Mouse (Mus musculus) cerebellum, adult 11-12 months (tissue): Measurements from ENCODE around the gene Dcdc2a.

Experiments
- DNase-seq: peaks from one replicate; pipeline ENCODE4 v3.0.0; 2022

Dcdc2a gene

DNA sequence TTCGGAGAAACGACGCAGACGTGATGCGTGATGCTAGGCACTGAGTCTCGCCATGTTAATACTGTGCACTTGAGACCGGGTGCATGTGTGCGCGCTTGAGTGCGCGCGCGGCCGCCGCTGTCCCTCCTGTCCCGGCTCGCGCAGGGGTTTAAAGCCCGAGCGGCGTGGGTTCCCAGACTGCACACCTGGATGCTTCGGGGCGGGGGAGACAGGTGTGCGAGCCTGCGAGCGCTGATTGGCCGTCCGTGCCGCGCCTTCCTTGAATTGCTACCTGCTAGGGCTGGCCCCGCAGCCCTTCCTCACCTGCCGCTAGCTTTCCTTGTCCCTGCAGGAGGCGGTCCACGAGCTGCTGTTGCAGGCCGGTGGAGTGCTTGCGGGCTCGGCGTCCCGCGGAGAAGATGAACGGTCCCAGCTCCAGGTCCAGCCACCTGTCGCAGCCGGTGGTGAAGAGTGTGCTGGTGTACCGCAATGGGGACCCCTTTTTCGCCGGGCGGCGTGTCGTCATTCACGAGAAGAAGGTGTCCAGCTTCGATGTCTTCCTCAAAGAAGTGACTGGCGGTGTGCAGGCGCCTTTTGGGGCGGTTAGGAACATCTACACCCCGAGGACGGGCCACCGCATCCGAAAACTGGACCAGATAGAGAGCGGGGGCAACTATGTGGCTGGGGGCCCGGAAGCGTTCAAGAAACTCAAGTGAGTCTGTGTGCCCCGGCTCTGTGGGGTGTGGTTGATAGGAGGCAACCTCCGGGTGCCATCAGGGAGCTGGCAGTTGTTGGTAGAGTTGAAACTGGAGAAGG lies at the start of gene Dcdc2a:
TSS of gene Dcdc2a (plus strand) at position 132 of the 795 bp plus-strand sequence.
- DNase-seq = no peak

- no peak for DNase-seq
Measured at GRCm38 (mm10) chr13:25007115-25007514, 48.7 kb upstream of the Dcdc2a start.

GRCm38 (mm10) chr13:25018316-25018715 lies 37.5 kb upstream of the Dcdc2a start:
- DNase-seq = no peak

DNA sequence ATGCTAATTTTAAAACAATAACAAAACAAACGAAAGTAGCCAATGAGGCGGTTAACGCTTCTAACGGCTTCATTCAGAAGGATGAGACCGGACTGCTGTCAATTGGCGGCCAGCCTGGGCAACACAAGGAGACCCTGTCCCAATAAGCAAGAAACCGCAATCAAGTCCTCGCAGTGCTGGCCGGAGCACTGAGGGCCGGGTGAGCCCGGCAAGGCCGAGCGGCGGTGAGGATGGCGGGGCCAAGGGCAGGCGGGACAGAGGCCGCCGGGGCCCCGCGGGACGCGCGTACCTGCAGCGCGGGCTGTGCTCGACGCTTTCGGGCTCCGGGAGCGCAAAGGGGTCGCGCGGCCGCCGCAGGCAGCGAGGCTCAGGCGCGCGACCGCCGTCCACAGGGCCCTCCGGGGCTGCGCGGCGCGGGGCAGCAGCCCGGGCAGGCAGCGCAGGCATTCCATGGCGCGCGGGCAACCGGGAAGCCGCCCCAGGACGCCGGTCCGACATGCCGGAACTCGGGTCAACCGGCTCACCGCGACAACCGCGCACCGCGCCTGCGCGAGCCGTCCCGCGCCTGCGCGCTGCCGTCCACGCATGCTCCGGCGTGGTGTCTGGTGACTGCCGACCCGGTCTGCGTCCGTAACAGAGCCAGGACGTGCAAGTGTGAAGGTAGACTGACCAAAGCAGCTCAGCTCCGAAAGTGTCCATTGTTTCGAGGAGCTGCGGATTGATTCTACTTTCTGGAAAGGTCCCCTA lies 35.8 kb upstream of the Dcdc2a start, which contains the start of gene Mrs2:
TSS of gene Mrs2 (minus strand) at position 587 of the 747 bp plus-strand sequence.
- peak; percentile 92 for DNase-seq

GRCm38 (mm10) chr13:25020540-25020892 lies 35.3 kb upstream of the Dcdc2a start:
- no peak for DNase-seq

DNA sequence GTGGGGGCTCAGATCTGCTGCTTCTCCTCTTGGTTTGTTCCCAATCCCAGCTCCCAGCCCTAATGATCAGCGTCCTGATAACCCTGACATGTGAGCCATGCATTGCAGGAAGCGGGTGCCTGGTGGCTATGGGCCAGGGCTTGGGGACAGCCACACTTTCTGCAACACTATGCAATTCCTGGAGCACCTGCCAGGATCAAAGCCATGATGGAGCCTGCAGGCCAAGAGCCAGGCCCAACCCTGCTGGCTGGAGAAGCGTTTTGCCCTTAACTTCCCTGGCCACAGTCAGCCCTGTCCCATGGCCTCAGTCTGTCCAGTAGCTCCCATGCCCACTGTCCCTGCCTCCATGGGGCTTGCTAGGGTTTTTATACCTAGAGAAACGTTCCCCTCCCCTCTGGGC lies 33.4 kb upstream of the Dcdc2a start:
- no peak for DNase-seq

GRCm38 (mm10) chr13:25023129-25023528 lies 32.7 kb upstream of the Dcdc2a start:
- DNase-seq = no peak

GRCm38 (mm10) chr13:25024655-25025054 lies 31.1 kb upstream of the Dcdc2a start:
- DNase-seq = no peak

DNA sequence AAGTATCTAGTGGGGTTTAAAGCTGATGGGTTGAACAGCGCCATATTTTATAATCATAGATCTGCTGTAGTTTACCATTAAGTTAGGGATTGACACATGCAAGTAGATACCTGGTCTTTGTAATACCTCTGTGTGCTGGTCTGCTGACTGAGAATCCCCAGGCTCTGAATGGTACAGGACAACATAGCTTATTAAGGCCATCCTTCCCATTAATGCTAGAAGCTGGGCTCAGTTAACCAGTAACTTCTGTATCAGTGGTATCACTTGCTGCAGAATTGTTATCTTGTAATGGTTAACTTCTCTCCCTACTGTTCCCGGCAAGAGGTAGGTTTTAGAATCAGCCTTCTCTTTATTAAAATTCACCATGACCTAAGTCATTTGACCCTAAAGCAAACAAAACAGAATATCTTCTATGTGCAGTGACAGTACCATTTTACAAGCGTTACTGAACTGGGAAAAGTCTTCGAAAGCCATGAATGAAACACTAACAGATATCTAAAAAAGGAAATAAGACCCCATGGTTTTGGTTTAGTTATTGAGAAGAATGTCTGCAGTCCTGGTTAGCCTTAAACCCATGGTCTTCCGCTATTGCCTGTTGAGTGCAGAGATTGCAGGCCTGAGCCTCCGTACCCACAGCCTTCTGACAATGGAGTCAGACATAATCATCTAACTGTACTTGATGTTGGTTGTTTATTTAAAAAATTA lies 29.2 kb upstream of the Dcdc2a start:
- DNase-seq = no peak

GRCm38 (mm10) chr13:25027114-25027425 lies 28.7 kb upstream of the Dcdc2a start:
- no peak for DNase-seq

DNA sequence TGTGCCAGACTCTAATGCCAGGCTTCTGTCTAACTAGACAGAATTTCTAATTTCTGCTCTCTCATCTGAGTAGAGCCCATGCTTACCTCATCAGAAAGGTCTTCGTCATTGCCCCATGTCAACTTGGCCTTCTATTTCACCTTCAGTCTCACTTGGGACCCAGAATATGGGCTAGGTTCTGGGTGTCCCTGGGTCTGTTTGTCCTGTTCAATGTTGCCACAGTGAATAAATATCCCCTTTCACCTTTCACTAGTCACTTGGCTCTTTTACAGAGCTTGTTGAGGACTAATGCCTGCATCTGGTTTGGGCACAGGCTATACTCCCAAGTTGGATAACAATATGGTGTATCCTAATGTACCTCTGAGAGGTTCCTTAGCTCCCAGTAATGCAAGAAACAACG lies 16.3 kb upstream of the Dcdc2a start:
- no peak for DNase-seq

GRCm38 (mm10) chr13:25052671-25053070 lies 3.1 kb upstream of the Dcdc2a start:
- DNase-seq = no peak

DNA sequence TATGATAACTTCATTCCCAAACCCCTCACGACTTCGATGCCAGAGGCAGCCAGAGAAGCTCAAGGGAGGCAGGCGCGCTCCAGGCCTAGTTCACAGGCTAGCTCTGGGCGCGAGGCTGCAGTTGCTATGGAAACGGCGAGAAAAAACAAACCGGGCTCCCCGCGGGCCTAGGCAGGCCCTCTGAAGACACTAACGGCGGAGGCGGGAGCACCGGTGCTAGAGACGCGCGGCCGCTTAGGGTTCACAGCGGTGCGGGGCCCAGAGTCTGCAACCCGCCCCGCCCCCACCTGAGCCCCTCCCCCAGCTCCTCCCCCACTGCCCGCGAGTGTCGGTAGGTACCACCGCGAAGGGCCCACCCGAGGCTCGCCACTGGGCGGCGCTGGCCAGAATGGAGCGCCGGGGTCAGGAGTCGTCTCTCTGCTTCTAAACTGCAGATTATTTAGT lies 671 bp upstream of the Dcdc2a start:
- peak; percentile 32 for DNase-seq

- no peak for DNase-seq
Measured at GRCm38 (mm10) chr13:25066659-25067058, 10.9 kb downstream of the Dcdc2a start.

DNA sequence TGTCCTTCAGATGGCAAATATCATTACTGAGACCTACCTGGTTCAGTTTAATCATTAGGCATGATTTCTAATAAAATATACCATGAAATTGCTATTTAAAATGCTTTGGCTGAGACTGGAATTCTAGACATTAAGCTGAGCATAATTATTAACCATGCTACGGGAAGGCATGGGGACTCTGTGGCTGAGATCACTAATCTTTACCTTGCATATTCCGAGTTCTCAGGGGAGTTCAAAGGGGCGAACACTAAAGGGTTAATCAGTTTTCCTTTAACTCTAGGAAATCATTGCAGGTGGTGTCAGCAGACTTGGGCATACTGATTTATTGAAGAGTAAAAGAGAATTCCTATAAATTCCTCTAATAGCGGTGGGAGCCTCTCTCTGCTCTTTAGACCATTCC lies 11.4 kb downstream of the Dcdc2a start:
- no peak for DNase-seq

DNA sequence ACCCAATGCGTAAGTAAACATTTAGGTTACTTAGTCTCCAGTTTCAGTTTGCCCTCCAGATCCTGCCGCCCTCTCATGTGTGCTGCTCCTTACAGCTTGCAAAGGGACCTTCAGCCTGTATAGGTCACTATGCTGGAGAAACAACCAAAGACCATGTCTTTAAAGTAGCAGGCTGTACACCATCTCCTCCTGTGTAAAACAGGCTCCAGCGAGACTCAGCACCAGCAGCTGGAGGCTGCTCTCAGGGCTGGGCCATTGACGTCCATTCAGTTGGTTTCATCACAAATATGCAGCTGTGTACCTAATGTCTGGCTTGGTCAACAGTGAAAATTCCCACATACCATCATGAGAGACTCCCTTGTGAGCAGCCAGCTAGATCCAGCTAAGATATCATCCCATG lies 14.0 kb downstream of the Dcdc2a start:
- DNase-seq = no peak

GRCm38 (mm10) chr13:25070791-25071190 lies 15.0 kb downstream of the Dcdc2a start:
- no peak for DNase-seq

- no peak for DNase-seq
Measured at GRCm38 (mm10) chr13:25077262-25077661, 21.5 kb downstream of the Dcdc2a start.

- DNase-seq = no peak
Measured at GRCm38 (mm10) chr13:25083144-25083572, 27.4 kb downstream of the Dcdc2a start.

DNA sequence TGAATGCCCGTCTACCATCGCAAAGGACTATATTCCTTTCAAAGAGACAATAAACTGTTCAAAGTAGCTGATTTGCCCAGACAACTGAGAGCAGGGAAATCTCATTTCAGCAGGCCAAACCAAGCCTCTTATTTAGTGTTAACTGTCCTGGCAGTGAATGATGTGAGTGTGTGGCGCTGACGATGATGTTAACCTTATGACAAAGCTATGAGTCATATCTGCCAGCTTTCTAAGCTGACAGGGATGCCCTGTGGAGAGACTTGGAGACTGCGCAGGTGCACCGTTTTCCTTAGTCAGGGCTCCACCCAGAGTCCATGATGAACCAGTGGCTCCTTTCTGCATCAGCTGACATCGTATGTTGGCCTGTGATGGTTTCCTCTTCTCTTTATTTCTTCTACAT lies 29.3 kb downstream of the Dcdc2a start:
- no peak for DNase-seq

GRCm38 (mm10) chr13:25091347-25091746 lies 35.5 kb downstream of the Dcdc2a start:
- no peak for DNase-seq

GRCm38 (mm10) chr13:25093776-25094175 lies 38.0 kb downstream of the Dcdc2a start:
- no peak for DNase-seq

GRCm38 (mm10) chr13:25094381-25094780 lies 38.6 kb downstream of the Dcdc2a start:
- DNase-seq = no peak

DNA sequence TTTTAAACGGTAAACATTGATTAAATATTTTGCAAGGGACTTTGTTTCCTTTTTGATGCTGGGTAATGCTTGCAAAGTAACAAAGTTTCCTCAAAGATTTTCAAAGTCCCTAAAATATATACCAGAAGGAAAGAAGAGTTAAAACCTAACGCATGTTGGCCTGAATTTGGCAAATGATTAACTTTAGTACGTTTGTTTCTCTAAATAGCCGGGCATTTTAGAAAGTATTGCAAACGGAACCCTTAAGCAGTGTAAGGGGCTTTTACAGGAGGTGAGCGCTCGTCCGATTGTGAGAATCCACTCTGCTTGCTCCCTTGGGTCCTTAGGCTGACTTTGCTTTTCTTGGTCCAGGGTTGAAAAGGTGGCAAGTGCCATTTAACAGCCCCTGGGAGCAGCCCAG lies 41.5 kb downstream of the Dcdc2a start:
- no peak for DNase-seq
